Mouse (Mus musculus) liver, adult 2 months (tissue): ENCODE results near the gene Yif1a. TPM values are rescaled to one million over a fixed set of nuclear protein-coding genes. Genes with fewer than 3 reads are reported as not detected.
"Not testable (repeated sequence)": the region's sequence is repeated elsewhere in the genome, so short reads cannot be mapped to it uniquely, and the experiment has no call there.

Experiments
- DNase-seq: peaks from one replicate; pipeline ENCODE4 v3.0.0-alpha.2; 2011; ENCODE audit warnings: low read depth, low spot score; ENCODE audit errors: extremely low read depth
- H3K27ac ChIP-seq: fragments of 200-500 bp; replicated peaks from 2 replicates; pipeline ENCODE4 v1.5.1; 2012; ENCODE audit warnings: low read depth, mild to moderate bottlenecking, control low read depth, inconsistent platforms, low read length; ENCODE audit not compliant: insufficient read depth
- H3K27me3 ChIP-seq: fragments of 200-500 bp; 2 replicates; pipeline ENCODE4 v1.6.1; 2012; ENCODE audit warnings: mild to moderate bottlenecking, moderate library complexity, low read length, inconsistent platforms; ENCODE audit not compliant: control insufficient read depth, insufficient read depth
- H3K36me3 ChIP-seq: fragments of 200-500 bp; 2 replicates; pipeline ENCODE4 v1.6.1; 2012; ENCODE audit warnings: low read length, inconsistent platforms; ENCODE audit not compliant: control insufficient read depth, insufficient read depth
- H3K4me1 ChIP-seq: fragments of 200-500 bp; 2 replicates; pipeline ENCODE4 v1.6.1; 2011; ENCODE audit warnings: low read length; ENCODE audit not compliant: control insufficient read depth, insufficient read depth
- H3K4me3 ChIP-seq: fragments of 200-500 bp; 2 replicates; pipeline ENCODE4 v1.5.1; 2011; ENCODE audit warnings: low read depth, mild to moderate bottlenecking, control low read depth, low read length, moderate library complexity; ENCODE audit not compliant: insufficient read depth
- H3K79me2 ChIP-seq: fragments of 200-500 bp; 2 replicates; pipeline ENCODE4 v1.6.1; 2012; ENCODE audit warnings: inconsistent platforms, mild to moderate bottlenecking, low read length, moderate library complexity; ENCODE audit not compliant: control insufficient read depth, insufficient read depth
- H3K9ac ChIP-seq: fragments of 200-500 bp; 2 replicates; pipeline ENCODE4 v1.6.1; 2012; ENCODE audit warnings: low read depth, mild to moderate bottlenecking, control low read depth, inconsistent platforms, low read length
- CTCF ChIP-seq: fragments of 200-500 bp; IDR thresholded peaks from 2 replicates; pipeline ENCODE4 v1.5.1; 2011; ENCODE audit warnings: low read depth, low read length, control low read depth
- POLR2A ChIP-seq: fragments of 200-500 bp; IDR thresholded peaks from 2 replicates; pipeline ENCODE4 v1.6.1; 2011; ENCODE audit warnings: low read length, control low read depth; ENCODE audit not compliant: insufficient read depth; ENCODE audit errors: extremely low read depth
- WGBS: fragments of 180-500 bp; shearing (Covaris S2); methylation state at CpG from one replicate; pipeline ENCODE4 v1.1.7; 2018; 5-methylcytosine and 5-hydroxymethylcytosine counted together
- polyA plus RNA-seq: library from polyadenylated mRNA; depleted of rRNA; stranded (reverse); fragments of >200 nt; gene quantifications from 2 replicates; pipeline ENCODE4 v1.2.3, GENCODE M21; 2012
- total RNA-seq: library from RNA; depleted of rRNA; stranded (reverse); fragments of >200 nt; gene quantifications from 2 replicates; pipeline ENCODE4 v1.2.3, GENCODE M21; 2014

Gene Yif1a
- total and polyA plus RNA-seq, 2 experiments: 79.3 to 188 TPM

DNA sequence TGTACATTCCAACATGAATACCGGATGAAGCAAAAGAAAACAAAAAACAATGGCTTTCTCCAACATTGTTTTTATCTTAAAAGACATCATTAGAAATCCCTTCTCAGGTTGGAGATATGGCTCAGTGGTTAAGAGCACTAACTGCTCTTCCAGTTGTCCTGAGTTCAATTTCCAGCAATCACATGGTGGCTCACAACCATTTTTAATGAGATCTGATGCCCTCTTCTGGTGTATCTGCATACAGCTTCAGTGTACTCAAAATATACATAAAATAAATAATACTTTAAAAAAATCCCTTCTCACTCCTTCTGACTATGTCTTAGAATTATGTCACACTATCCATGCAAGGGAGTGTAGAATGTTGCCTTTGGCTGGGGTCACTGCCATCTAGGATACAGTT, 9.1 kb upstream of the Yif1a start:
- 87% methylated on average over 1 of the region's 1 CpGs for WGBS
- Histone ChIP-seq H3K27me3 (peaks cover 11% of the 10 kb centered on the region), H3K4me1 (no peaks in the 10 kb centered on the region)

DNA sequence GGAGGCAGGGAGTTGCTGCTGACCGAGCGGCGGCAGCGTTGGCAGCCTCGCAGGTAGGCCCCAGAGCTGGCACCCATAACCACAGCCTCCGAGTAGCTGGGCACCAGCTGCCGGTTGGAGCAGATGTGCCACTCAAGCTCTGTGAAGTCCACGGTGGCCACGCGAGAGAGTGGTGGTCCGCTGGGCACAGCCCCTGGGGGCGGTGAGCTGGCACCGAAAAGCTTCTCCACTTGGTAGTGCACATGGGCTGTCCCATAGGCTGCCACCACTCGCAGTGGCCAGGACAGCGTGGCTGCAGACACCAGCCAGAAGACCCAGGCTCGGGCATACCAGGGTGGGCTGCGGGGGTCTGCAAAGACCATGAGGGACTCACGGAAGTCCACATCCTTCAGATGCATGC, 6.3 kb upstream of the Yif1a start:
- no peak overlapping the region for H3K9ac ChIP-seq
- H3K27ac ChIP-seq: no peak overlapping the region
- peaks cover 16% of the 10 kb centered on the region for H3K27me3 ChIP-seq
- no peak for DNase-seq
- 50% methylated on average over 18 of the region's 18 CpGs for WGBS
- H3K4me3 ChIP-seq: no peak overlapping the region
- TF ChIP-seq CTCF (no peak), POLR2A (no peak)
- H3K36me3 ChIP-seq: no peaks in the 10 kb centered on the region
- H3K79me2 ChIP-seq: no peaks in the 10 kb centered on the region
- H3K4me1 ChIP-seq: peaks cover 3% of the 10 kb centered on the region; the same call in 1 of the 2 replicates

More for the DNA sequence above, 9.1 kb upstream of the Yif1a start:
- DNase-seq: no peak
- no peak overlapping the region for H3K9ac ChIP-seq
- H3K4me3 ChIP-seq: no peak overlapping the region
- H3K27ac ChIP-seq: no peak overlapping the region
- H3K36me3 ChIP-seq: no peaks in the 10 kb centered on the region
- no peaks in the 10 kb centered on the region for H3K79me2 ChIP-seq
- no peak for TF ChIP-seq CTCF
- TF ChIP-seq POLR2A: no peak

GRCm38 (mm10) chr19:5082596-5082995, 5.7 kb upstream of the Yif1a start:
- TF ChIP-seq CTCF (no peak), POLR2A (no peak)
- no peak overlapping the region for H3K27ac ChIP-seq
- H3K79me2 ChIP-seq: no peaks in the 10 kb centered on the region
- WGBS: 52% methylated on average over 24 of the region's 24 CpGs
- no peaks in the 10 kb centered on the region for H3K36me3 ChIP-seq
- H3K27me3 ChIP-seq: peaks cover 16% of the 10 kb centered on the region
- H3K4me1 ChIP-seq: peaks cover 5% of the 10 kb centered on the region
- no peak overlapping the region for H3K9ac ChIP-seq
- no peak overlapping the region for H3K4me3 ChIP-seq
- no peak for DNase-seq

DNA sequence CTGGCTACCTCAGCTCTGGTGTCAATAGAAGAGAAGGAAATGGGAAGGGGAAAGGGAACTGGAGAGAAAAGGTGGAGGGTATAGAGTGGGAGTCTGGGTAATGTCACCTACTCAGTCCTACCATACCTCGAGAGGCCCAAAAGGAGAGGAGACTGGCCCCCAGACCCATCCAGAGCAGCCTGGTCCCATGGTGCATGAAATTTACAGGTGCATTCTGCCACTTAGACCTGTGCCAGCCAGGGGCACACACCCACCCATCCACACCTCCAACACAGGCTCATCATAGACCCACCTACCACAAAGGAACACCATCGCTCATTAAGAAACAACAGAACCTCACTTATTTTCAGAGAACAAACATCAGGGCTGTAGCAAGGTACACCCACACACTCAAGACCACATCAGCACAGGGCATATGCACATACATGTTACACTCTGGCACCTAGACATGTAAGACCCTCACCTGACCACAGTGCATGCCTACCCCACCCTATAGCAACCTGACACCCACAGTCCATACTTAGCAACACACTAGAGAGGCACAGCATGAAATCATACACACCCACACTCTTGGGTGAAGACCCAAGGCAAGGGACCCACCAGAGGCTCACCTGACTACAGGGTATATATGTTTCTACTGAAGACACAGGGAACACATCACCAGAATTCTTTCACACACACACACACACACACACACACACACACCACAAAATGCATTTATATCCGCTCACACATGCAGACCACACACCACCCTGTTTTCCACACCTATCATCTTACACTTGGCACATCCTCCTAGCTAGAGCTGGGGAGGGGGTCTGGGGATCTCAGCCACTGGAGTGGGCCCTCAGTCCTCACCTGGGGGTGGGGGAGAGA, 4.1 kb upstream of the Yif1a start:
- Histone ChIP-seq H3K36me3 (no peaks in the 10 kb centered on the region), H3K79me2 (no peaks in the 10 kb centered on the region), H3K9ac (no peak overlapping the region), H3K27ac (no peak overlapping the region), H3K4me1 (peaks cover 10% of the 10 kb centered on the region), H3K27me3 (peaks cover 16% of the 10 kb centered on the region), H3K4me3 (no peak overlapping the region)
- TF ChIP-seq CTCF: no peak
- TF ChIP-seq POLR2A: no peak
- no peak for DNase-seq
- WGBS: 71% methylated on average over 3 of the region's 3 CpGs

DNA sequence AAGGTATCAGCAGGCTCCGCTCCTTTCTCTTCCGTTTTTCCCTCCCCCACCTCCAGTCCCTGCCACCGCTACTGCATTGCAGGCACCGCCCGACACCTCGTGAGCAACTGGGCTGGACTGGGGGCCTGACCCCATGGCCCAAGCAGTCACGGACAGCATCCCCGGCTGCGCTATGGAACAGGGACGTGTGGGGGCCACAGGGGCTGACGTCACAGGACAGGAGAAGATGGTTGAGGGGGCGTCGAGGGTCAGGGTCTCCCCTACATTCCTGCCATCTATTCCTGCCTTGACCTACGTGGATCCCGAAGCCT, 3.5 kb upstream of the Yif1a start:
- WGBS: 6% methylated on average over 15 of the region's 15 CpGs
- no peak for DNase-seq
- Histone ChIP-seq H3K79me2 (no peaks in the 10 kb centered on the region), H3K4me3 (peak overlapping the region; percentile 69; the same call in 1 of the 2 replicates), H3K9ac (peak overlapping the region; percentile 71; the same call in 1 of the 2 replicates), H3K36me3 (no peaks in the 10 kb centered on the region), H3K27me3 (peaks cover 16% of the 10 kb centered on the region), H3K27ac (no peak overlapping the region), H3K4me1 (peaks cover 11% of the 10 kb centered on the region)
- no peak for TF ChIP-seq CTCF
- no peak for TF ChIP-seq POLR2A

GRCm38 (mm10) chr19:5085145-5085863, 3.0 kb upstream of the Yif1a start, which contains the start of gene Tmem151a:
Gene Tmem151a, minus strand, starts transcription at chr19:5085531.
- H3K4me1 ChIP-seq: peaks cover 11% of the 10 kb centered on the region
- H3K79me2 ChIP-seq: no peaks in the 10 kb centered on the region
- no peaks in the 10 kb centered on the region for H3K36me3 ChIP-seq
- no peak for TF ChIP-seq POLR2A
- no peak for TF ChIP-seq CTCF
- no peak within 1 kb of the TSS for H3K27ac ChIP-seq
- peak; percentile 28 for DNase-seq
- peak within 1 kb of the TSS; percentile 71 for H3K9ac ChIP-seq
- WGBS: 1% methylated on average over 68 of the region's 69 CpGs
- H3K4me3 ChIP-seq: peak within 1 kb of the TSS; percentile 69
- H3K27me3 ChIP-seq: peaks cover 16% of the 10 kb centered on the region

GRCm38 (mm10) chr19:5086533-5086932, 1.8 kb upstream of the Yif1a start:
- H3K27ac ChIP-seq, H3K36me3 ChIP-seq, H3K4me3 ChIP-seq, H3K79me2 ChIP-seq, DNase-seq, H3K9ac ChIP-seq: not testable (repeated sequence)
- 45% methylated on average over 4 of the region's 4 CpGs for WGBS
- Histone ChIP-seq H3K27me3 (peaks cover 16% of the 10 kb centered on the region), H3K4me1 (peaks cover 11% of the 10 kb centered on the region)
